Mouse (Mus musculus): ENCODE data around the gene Pde1b.

DNA sequence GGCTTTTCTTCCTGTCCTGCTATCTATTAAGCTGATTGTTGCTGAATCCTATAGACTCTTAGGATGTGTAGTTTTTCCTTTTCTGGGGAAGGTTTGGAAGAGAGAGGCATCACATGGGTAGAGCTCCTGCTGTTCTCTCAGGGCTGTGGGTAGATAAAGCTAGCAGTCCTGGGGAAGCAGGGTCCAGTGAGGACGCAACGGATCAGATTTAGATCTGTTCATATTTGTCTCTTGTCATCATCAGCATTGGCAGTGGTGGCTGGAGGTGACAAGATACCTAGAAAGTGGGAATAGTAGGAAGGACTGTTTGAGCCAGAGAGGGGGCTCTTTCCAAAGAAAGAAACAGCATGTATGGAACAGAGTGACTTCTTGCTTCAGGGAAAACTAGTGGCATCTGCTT lies 32.2 kb downstream of the Pde1b start:
- no peak for TF ChIP-seq CTCF (IDR thresholded peaks at IDR 0.05)
- no peak for TF ChIP-seq EP300 (IDR thresholded peaks at IDR 0.05)
